Mouse (Mus musculus): ENCODE data around the gene Pwp2. TPM values are rescaled to one million over a fixed set of nuclear protein-coding genes. Genes with fewer than 3 reads are reported as not detected.
"Not testable (repeated sequence)": the region's sequence is repeated elsewhere in the genome, so short reads cannot be mapped to it uniquely, and the experiment has no call there.

Gene Pwp2
- 10 to 100 TPM; 19.3 to 19.8 TPM for total RNA-seq (2021)

DNA sequence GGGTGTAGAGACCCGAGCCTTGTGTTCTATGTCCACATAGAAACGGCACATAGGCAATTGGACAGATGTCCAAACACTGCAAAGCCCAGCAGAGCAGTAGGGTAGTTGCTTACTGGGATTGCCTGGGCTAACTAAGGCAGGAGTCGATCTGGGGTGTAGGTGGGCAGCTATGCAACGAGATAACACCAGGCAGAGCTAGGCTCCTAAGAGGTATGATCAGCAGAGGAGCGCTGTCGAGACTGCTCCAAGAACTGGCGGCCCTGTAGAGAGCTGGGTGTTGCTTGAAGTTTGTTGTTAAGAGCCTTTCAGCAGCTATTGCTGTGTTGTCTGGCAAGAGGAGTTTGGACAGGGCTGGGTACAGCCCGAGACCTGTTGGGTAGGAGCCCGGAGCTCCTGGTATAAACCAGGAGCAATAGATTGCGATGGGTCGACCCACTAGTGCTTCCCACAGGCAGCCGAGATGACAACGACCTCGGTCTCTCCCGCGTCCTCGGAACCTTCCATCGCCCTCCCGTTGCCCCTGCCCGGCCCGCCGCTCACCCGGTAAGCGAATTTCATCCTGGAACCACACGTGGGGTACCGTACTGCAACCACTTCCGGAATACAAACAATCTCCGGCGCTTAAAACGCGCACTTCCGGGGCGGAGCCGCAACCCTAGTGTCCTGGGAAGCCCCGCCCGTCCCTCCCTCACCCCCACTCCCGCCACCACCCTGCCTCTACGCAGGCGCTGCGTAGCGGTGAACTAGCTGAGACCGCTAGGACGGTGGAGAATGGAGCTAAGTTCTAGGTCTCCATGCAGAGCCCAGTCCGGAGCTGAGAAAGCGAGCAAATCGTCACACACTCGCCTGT, at the start of gene Pwp2:
Gene Pwp2 (minus strand): TSS at position 619 of the 850 bp plus-strand sequence.
- DNase-seq (ENCODE audit: extremely low spot score in 1 of 2, low spot score in 1 of 2) = peak; percentile 72 to 77

DNA sequence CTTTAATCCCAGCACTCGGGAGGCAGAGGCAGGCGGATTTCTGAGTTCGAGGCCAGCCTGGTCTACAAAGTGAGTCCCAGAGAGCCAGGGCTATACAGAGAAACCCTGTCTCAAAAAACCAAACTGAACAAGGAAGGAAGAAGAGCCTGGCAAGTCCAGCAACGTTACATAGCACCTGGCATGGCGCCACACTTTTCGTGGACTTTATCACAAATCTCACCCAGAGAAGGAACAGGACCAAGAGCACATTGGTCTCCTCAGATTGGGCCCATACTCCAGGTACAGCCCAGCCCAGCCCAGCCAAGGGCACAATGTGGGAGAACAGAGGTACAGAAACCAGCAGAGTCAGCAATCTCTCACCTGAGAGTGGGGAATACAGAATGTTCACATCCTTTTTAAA, 48.8 kb upstream of the Pwp2 start:
- DNase-seq (ENCODE audit: extremely low spot score in 1 of 2, low spot score in 1 of 2) = no peak

DNA sequence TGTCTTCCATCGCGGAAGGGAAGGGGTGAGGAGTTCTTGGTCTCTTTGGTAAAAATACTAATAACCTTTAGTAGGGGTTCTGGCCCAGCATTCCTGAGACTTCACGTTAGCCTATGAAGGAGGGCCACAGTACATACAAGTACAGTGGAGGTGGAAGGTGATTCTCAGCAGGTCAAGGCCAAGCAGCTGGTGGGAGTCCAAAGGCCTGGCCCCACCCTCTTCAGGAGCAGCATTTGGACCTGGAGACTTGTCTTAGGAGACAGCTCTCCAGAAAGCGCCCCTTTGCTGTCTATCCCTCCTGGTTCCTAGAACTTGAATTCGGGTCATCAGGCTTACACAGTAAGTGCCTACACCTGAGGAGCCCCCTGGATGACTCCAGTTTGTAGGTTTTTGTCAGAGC, 48.2 kb upstream of the Pwp2 start:
- no peak for DNase-seq (ENCODE audit: extremely low spot score in 1 of 2, low spot score in 1 of 2)

- no peak for DNase-seq (ENCODE audit: extremely low spot score in 1 of 2, low spot score in 1 of 2)
These were observed 47.5 kb upstream of the Pwp2 start for GRCm38 (mm10) chr10:78232301-78232980.

DNA sequence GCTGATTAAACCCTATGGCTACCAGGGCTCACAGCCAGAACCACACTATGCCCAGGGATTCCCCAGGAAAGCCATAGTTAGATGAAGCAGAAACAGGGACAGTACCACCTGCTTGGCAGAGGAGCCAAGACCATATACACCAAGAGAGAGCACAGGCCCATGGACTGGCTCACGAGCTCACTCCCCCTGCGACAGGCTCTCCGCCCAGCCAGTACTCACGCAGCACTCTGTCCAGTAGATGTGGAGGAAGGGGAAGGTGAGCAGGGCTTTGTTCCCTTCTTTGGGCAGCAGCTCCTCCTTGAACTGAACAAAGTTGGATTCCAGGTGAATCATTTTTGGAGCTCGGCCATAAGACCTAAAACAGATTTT, 43.6 kb upstream of the Pwp2 start:
- DNase-seq (ENCODE audit: extremely low spot score in 1 of 2, low spot score in 1 of 2) = no peak

GRCm38 (mm10) chr10:78227875-78228559, 43.1 kb upstream of the Pwp2 start:
- DNase-seq (ENCODE audit: extremely low spot score in 1 of 2, low spot score in 1 of 2) = no peak

DNA sequence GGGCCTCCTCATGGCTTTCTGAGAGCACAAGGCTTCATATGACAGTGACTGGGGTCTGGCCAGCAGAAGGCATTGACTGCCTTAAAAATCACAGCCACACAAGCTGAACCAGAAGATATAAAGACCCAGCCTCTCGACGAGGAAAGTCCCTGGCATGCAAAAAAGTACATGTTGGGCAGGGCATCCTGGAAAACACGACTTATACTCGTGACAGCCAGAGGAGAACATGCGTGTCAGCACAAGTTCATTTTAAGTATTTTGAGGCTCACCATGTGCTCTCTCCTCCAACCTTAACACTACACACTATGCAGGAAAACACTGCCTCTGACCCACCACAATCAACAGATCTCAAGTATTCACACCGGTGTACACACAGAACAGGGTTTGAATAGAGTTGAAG, 39.2 kb upstream of the Pwp2 start:
- no peak for DNase-seq (ENCODE audit: extremely low spot score in 1 of 2, low spot score in 1 of 2)

- DNase-seq (ENCODE audit: extremely low spot score in 1 of 2, low spot score in 1 of 2) = no peak
These were observed 38.0 kb upstream of the Pwp2 start for GRCm38 (mm10) chr10:78222908-78223307.

GRCm38 (mm10) chr10:78221315-78221714, 36.4 kb upstream of the Pwp2 start:
- no peak for DNase-seq (ENCODE audit: extremely low spot score in 1 of 2, low spot score in 1 of 2)

GRCm38 (mm10) chr10:78219528-78219927, 34.6 kb upstream of the Pwp2 start:
- DNase-seq (ENCODE audit: extremely low spot score in 1 of 2, low spot score in 1 of 2) = peak in 1 of 2 experiments; percentile 47

DNA sequence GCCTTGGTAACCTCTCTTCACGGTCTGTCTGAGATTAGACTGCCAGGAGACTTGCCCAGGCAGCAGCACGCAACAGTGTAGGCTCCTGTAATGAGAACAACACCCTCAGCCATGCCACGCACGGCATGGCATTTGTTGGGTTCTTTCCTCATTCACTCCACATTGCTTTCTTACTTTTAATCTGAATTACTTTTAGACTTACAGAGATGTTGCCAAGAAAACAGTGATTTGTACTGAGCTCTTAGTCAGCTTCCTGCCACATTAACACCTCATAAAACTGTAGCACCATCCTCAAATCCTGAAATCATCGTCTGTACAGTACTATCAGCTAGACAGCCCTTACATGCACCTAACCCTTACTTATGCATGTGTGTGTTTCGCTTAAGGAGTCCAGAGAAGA, 33.6 kb upstream of the Pwp2 start:
- no peak for DNase-seq (ENCODE audit: extremely low spot score in 1 of 2, low spot score in 1 of 2)

- DNase-seq (ENCODE audit: extremely low spot score in 1 of 2, low spot score in 1 of 2) = no peak
These were observed 31.6 kb upstream of the Pwp2 start for GRCm38 (mm10) chr10:78216376-78217083.

DNA sequence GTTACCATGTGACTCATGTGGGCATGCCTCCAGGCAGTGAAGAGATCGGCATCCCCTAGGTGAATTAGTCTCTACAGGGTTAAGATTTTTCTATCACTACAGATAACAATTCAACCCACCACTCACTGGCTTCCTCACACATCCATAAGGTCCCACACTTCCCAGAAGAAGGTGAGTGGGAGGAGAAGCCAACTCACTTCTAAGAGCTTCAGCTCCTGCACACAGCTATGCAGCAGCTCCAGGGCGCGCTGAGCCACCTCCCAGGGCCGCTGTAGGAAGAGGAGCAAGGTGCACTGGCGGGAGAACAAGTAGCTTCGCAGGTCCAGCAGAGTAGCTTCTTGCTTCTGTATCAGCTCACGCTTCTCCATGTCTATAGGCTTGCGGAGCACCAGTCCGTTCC, 29.4 kb upstream of the Pwp2 start:
- DNase-seq (ENCODE audit: extremely low spot score in 1 of 2, low spot score in 1 of 2) = no peak

DNA sequence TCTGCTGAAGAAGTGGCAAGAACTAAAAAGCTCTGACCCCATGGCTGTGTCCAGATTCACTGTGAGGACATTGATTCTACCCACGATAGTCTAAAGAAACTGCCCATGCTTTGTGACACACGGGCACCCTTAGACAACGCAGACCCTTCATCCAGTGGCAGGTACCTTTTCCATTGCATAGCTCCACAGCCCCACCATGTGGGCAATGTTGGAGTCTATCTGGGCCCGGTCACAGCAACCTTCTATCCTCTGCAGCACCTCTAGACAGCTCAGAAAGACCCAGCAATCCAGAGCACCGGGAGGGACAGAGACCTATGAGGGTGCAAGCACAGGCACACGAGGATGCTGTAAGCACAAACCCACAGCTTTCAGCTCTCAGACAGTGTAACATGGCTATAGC, 26.4 kb upstream of the Pwp2 start:
- peak in 1 of 2 experiments; percentile 44 for DNase-seq (ENCODE audit: extremely low spot score in 1 of 2, low spot score in 1 of 2)

GRCm38 (mm10) chr10:78201182-78201581, 16.2 kb upstream of the Pwp2 start:
- no peak for DNase-seq (ENCODE audit: extremely low spot score in 1 of 2, low spot score in 1 of 2)

- DNase-seq (ENCODE audit: extremely low spot score in 1 of 2, low spot score in 1 of 2) = no peak
These were observed 8.0 kb upstream of the Pwp2 start for GRCm38 (mm10) chr10:78192933-78193332.

- not testable (repeated sequence) for DNase-seq (ENCODE audit: extremely low spot score in 1 of 2, low spot score in 1 of 2)
These were observed 1.1 kb upstream of the Pwp2 start for GRCm38 (mm10) chr10:78186076-78186475.

DNA sequence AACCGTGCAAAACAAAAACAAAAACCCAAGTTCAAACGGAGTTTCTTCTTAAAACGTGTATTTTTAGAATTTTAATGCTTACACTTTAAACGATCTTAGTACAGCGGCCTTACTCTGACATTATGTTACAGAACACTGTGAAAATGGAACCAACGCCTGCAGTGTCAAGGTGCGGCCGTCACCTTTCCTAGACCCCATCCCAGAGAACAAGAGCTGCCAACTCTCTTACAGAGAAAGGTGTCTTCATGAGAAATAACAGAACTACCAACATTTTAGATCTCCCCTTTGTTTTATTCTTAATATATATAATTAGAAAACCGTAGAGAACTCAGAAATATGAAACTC, 404 bp upstream of the Pwp2 start:
- DNase-seq (ENCODE audit: extremely low spot score in 1 of 2, low spot score in 1 of 2) = no peak

DNA sequence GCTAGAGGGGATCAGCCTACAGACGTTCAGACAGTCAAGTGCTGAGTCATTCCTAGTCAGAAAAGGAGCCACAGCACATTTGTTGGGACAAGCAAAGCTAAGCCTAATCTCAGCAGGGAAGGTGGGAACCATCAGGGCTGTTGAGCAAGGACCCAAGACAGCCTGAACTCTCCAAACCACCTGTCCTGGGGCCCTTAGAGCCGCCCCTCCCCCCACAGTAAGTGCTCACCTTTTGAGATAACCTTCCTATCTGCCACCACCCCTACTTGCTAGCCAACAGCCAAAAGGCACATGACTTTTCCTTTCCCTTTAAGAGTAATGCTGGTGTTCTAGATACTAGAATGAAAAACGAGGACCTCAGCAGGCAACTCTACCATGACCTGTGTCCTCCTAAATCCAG, 1.4 kb downstream of the Pwp2 start:
- no peak for DNase-seq (ENCODE audit: extremely low spot score in 1 of 2, low spot score in 1 of 2)

DNA sequence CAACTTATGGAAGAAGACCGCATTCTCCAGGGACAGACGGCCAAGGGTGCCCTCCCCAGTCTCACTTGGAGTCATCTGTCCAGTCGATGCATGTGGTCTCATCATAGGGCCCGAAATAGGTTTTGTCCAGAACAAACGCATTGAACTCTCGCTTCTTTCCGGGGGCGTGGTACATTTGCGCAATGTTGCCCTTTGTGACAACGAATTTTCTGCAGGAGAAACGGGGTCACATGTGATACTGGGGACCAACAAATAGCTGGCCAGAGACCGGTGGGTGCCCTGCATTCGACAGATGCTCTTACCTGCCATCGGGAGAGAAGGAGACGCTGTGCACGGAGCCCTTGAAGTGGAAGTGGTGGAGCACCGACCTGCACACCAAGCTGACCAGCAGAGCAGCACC, 2.6 kb downstream of the Pwp2 start:
- no peak for DNase-seq (ENCODE audit: extremely low spot score in 1 of 2, low spot score in 1 of 2)

DNA sequence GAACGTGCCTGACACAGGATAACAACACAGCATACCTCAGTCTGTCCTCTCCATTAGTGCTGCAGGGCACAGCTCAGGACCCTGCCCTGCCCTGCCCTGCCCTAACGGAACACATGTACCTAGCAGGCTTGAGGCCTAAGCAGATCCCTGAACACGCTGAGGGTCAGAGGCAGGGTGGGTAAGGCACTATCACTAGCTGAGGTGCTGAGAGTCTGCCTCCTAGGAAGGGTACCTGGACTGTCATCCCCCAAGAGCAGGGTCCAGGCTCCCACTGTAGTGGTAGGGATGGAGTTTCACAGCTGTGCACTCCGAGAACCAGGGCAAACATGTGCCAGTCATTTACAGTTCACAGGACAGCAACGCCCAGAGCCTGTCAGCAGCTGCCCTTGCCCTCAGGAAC, 10.5 kb downstream of the Pwp2 start:
- no peak for DNase-seq (ENCODE audit: extremely low spot score in 1 of 2, low spot score in 1 of 2)

Measured in layer of hippocampus, postnatal 25 days (tissue).